Comparison of ENCODE assay signal across 11 mouse cellular contexts in genomic region chr9:114546765-114547164, GRCm38 (mm10). TPM values are rescaled to one million over a fixed set of nuclear protein-coding genes. Genes with fewer than 3 reads are reported as not detected.
A peak's percentile ranks its signal among the peaks of the same experiment; 100 is the strongest.
DNase-seq lines count a peak whose midpoint lies in the region; ATAC-seq lines count a peak whose summit lies in the region.
"Had no signal": no experiment of that assay in that cellular context is flagged by ENCODE, and none has a peak within 500 bp of the region (broad histone marks: within the 10 kb centered on the region; RNA-seq: fewer than 3 reads in every experiment).

No protein-coding gene starts in this region.

- no peak overlapping the region for H3K4me3 ChIP-seq in hindbrain, embryonic 10.5 days
- no peak overlapping the region for H3K4me3 ChIP-seq in hindbrain, embryonic 11.5 days (ENCODE audit: low read depth, low read length)
- H3K4me3 ChIP-seq in stomach, embryonic 14.5 days (ENCODE audit: low read depth, low read length): no peak overlapping the region
- H3K4me3 ChIP-seq: hindbrain, embryonic 15.5 days had no signal

- peaks cover 6% of the 10 kb centered on the region for H3K36me3 ChIP-seq in hindbrain, embryonic 10.5 days
- no peaks in the 10 kb centered on the region for H3K36me3 ChIP-seq in hindbrain, embryonic 11.5 days (ENCODE audit: control insufficient read depth, insufficient read depth, low read length)
- H3K36me3 ChIP-seq in stomach, embryonic 14.5 days (ENCODE audit: control insufficient read depth, insufficient read depth, low read length): no peaks in the 10 kb centered on the region
- H3K36me3 ChIP-seq: hindbrain, embryonic 15.5 days had no signal

- DNase-seq in hindbrain, embryonic 10.5 days (ENCODE audit: low spot score): no peak
- DNase-seq in hindbrain, embryonic 11.5 days (ENCODE audit: low spot score): no peak
- peak; percentile 62 for DNase-seq in induced T-regulatory cell, adult 2 months (ENCODE audit: low read depth)
- no peak for DNase-seq in urinary bladder, adult 2 months (ENCODE audit: low spot score)
- no peak for DNase-seq in cerebellum, adult 8-10 months
- DNase-seq in right cerebral cortex, postnatal 14 days: no peak
- DNase-seq: cerebellum, adult 9-11 months had no signal

- no peak for ATAC-seq in hindbrain, embryonic 11.5 days (ENCODE audit: low FRiP score)
- peak; percentile 89 for ATAC-seq in CD4-positive, CD25-positive, alpha-beta regulatory T cell, adult 4 months
- ATAC-seq in stomach, embryonic 14.5 days (ENCODE audit: insufficient number of reproducible peaks, insufficient read depth, low FRiP score, low read depth): no peak

- H3K27me3 ChIP-seq in hindbrain, embryonic 10.5 days (ENCODE audit: insufficient read depth, poor library complexity, severe bottlenecking): no peaks in the 10 kb centered on the region
- no peaks in the 10 kb centered on the region for H3K27me3 ChIP-seq in hindbrain, embryonic 11.5 days (ENCODE audit: control insufficient read depth, insufficient read depth, low read length)
- H3K27me3 ChIP-seq in stomach, embryonic 14.5 days (ENCODE audit: control insufficient read depth, insufficient read depth, low read length): no peaks in the 10 kb centered on the region
- H3K27me3 ChIP-seq: hindbrain, embryonic 15.5 days had no signal

- no peak overlapping the region for H3K4me2 ChIP-seq in hindbrain, embryonic 11.5 days (replicated peaks; ENCODE audit: low read depth, low read length)
- 0 out of 2 replicates have a peak overlapping the region, but pooled peaks have one; percentile 15 for H3K4me2 ChIP-seq in stomach, embryonic 14.5 days (replicated peaks; ENCODE audit: low read depth, low read length)
- H3K4me2 ChIP-seq: hindbrain, embryonic 15.5 days had no signal

- H3K9me3 ChIP-seq in hindbrain, embryonic 10.5 days: no peaks in the 10 kb centered on the region
- no peaks in the 10 kb centered on the region for H3K9me3 ChIP-seq in hindbrain, embryonic 11.5 days (ENCODE audit: control insufficient read depth, low read length)
- no peaks in the 10 kb centered on the region for H3K9me3 ChIP-seq in stomach, embryonic 14.5 days (ENCODE audit: control insufficient read depth, low read depth, low read length)
- H3K9me3 ChIP-seq: hindbrain, embryonic 15.5 days had no signal

- H3K4me1 ChIP-seq in hindbrain, embryonic 10.5 days (replicated peaks): peaks cover 92% of the 10 kb centered on the region
- H3K4me1 ChIP-seq in hindbrain, embryonic 11.5 days (replicated peaks; ENCODE audit: control insufficient read depth, insufficient read depth, low read length): peaks cover 13% of the 10 kb centered on the region; the same call in 1 of the 2 replicates
- H3K4me1 ChIP-seq in stomach, embryonic 14.5 days (ENCODE audit: control insufficient read depth, insufficient read depth, low read length): peaks cover 19% of the 10 kb centered on the region

- no peak overlapping the region for H3K9ac ChIP-seq in hindbrain, embryonic 11.5 days (ENCODE audit: low read depth, low read length)
- no peak overlapping the region for H3K9ac ChIP-seq in stomach, embryonic 14.5 days (replicated peaks; ENCODE audit: low read depth, low read length)
- H3K9ac ChIP-seq: hindbrain, embryonic 15.5 days had no signal

- 67% methylated on average over 12 of the region's 12 CpGs for WGBS in hindbrain, embryonic 10.5 days
- 65% methylated on average over 12 of the region's 12 CpGs for WGBS in hindbrain, embryonic 11.5 days
- 55% methylated on average over 12 of the region's 12 CpGs for WGBS in stomach, embryonic 14.5 days

- peak overlapping the region; percentile 81; the same call in 1 of the 2 replicates for H3K27ac ChIP-seq in hindbrain, embryonic 10.5 days
- no peak overlapping the region for H3K27ac ChIP-seq in hindbrain, embryonic 11.5 days (ENCODE audit: low read depth, low read length)
- H3K27ac ChIP-seq in stomach, embryonic 14.5 days (ENCODE audit: low read length): peak overlapping the region; percentile 83
- H3K27ac ChIP-seq: hindbrain, embryonic 15.5 days had no signal

RNA-seq across cellular contexts. Expression of gene Trim71, which starts 17.4 kb away (rescaled TPM):
- 3.8 and 8.3 TPM in 2 replicates for polyA plus RNA-seq in hindbrain, embryonic 10.5 days (2016; fragmentation: Nextera tagmentation; extraction: Ambion mirVana)
- polyA plus RNA-seq in hindbrain, embryonic 11.5 days (2014; fragmentation: Nextera tagmentation; extraction: Ambion mirVana): 1.9 and 2.7 TPM in 2 replicates
- not detected for polyA plus RNA-seq in CD4-positive, CD25-positive, alpha-beta regulatory T cell, adult 4 months (2017; shearing (Covaris generic))
- polyA plus RNA-seq in stomach, embryonic 14.5 days (2014; fragmentation: Nextera tagmentation; extraction: Ambion mirVana): 1.4 and 1.6 TPM in 2 replicates
- 0.23 and 0.28 TPM in 2 replicates for polyA plus RNA-seq in urinary bladder, adult 2 months (2012; rRNA removed)

RNA-seq across cellular contexts. Expression of gene C130032M10Rik, which starts 31.3 kb away (rescaled TPM):
- 0.38 and 1.9 TPM in 2 replicates for polyA plus RNA-seq in hindbrain, embryonic 10.5 days (2016; fragmentation: Nextera tagmentation; extraction: Ambion mirVana)
- polyA plus RNA-seq in hindbrain, embryonic 11.5 days (2014; fragmentation: Nextera tagmentation; extraction: Ambion mirVana): not detected in 2 replicates
- not detected for polyA plus RNA-seq in CD4-positive, CD25-positive, alpha-beta regulatory T cell, adult 4 months (2017; shearing (Covaris generic))
- not detected in 2 replicates for polyA plus RNA-seq in stomach, embryonic 14.5 days (2014; fragmentation: Nextera tagmentation; extraction: Ambion mirVana)
- 0.10 TPM in 1 of 2 replicates, not detected in the other for polyA plus RNA-seq in urinary bladder, adult 2 months (2012; rRNA removed)
- polyA plus RNA-seq: hindbrain, embryonic 15.5 days; neural tube, embryonic 11.5 days had no signal

RNA-seq across cellular contexts. Expression of gene Ccr4, which starts 42.0 kb away (rescaled TPM):
- polyA plus RNA-seq in hindbrain, embryonic 10.5 days (2016; fragmentation: Nextera tagmentation; extraction: Ambion mirVana): 0.07 TPM in 1 of 2 replicates, not detected in the other
- not detected in 2 replicates for polyA plus RNA-seq in hindbrain, embryonic 11.5 days (2014; fragmentation: Nextera tagmentation; extraction: Ambion mirVana)
- 10 to 100 TPM; 27.8 to 29.8 TPM for polyA plus RNA-seq in CD4-positive, CD25-positive, alpha-beta regulatory T cell, adult 4 months (2017; shearing (Covaris generic))
- polyA plus RNA-seq in stomach, embryonic 14.5 days (2014; fragmentation: Nextera tagmentation; extraction: Ambion mirVana): not detected in 2 replicates
- polyA plus RNA-seq in urinary bladder, adult 2 months (2012; rRNA removed): 0.91 and 1.7 TPM in 2 replicates
- polyA plus RNA-seq: hindbrain, embryonic 15.5 days; neural tube, embryonic 11.5 days had no signal

Comparison
In these comparisons a context has a peak if more than half of its experiments do, and no peak if none do; other contexts are left out.
1. RNA of gene Ccr4, which starts 42.0 kb away (polyA plus RNA-seq): 27.8 to 29.8 TPM in CD4-positive, CD25-positive, alpha-beta regulatory T cell, adult 4 months; 0.91 to 1.7 TPM in urinary bladder, adult 2 months, not detected in stomach, embryonic 14.5 days, 0.07 TPM in hindbrain, embryonic 10.5 days and not detected in hindbrain, embryonic 11.5 days; every median in the first group is over 10 times any median in the second.